ENCODE assay signal across 14 mouse cellular contexts in the genomic region with DNA sequence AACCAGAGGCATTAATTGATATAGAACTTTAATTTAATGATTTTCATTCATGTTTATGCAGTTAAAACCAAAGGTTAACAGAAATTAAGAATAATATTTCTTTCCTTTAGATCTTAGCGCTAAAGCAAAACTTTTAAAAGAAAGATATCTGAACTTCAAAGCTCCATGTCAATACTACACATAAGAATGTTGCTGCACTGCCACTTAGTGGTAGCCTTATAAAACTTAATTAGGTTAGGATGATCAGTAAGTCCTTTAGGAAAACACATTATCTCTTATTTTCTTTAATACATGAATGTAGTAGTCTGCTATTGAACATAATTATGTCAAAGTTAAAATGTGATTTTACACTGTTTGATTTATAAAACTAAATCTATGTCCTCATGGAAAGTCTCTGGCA.
A peak's percentile ranks its signal among the peaks of the same experiment; 100 is the strongest.
DNase-seq lines count a peak whose midpoint lies in the region; ATAC-seq and TF ChIP-seq lines count a peak whose summit lies in the region.
"Had no signal": no experiment of that assay in that cellular context is flagged by ENCODE, and none has a peak within 500 bp of the region (broad histone marks: within the 10 kb centered on the region; RNA-seq: fewer than 3 reads in every experiment).

No protein-coding gene starts in this region.

- no peak for ATAC-seq in forebrain, postnatal 0 days
- no peak for ATAC-seq in lung, postnatal 0 days

- DNase-seq in forebrain, postnatal 0 days = peak; percentile 1
- DNase-seq in forebrain, embryonic 10.5 days (ENCODE audit: extremely low spot score, low spot score) = no peak
- DNase-seq in lung, postnatal 0 days (ENCODE audit: low spot score) = peak; percentile 4
- no peak for DNase-seq in lung, postnatal 4 days
- peak; percentile 60 for DNase-seq in MEL (ENCODE audit: low read depth, low spot score)
- peak; percentile 43 for DNase-seq in retina, embryonic 14.5 days (ENCODE audit: low spot score)
- DNase-seq in heart, postnatal 10 days = no peak
- DNase-seq in left cerebral cortex, adult 8-10 months (ENCODE audit: low spot score in 2 of 2) = no peak
- DNase-seq: cerebellum, postnatal 25 days; gastrocnemius, postnatal 14 days; kidney, adult 8-10 months; layer of hippocampus, adult 9-11 months had no signal

- no peak overlapping the region for H3K4me2 ChIP-seq in forebrain, postnatal 0 days (ENCODE audit: low read depth)
- no peak overlapping the region for H3K4me2 ChIP-seq in lung, postnatal 0 days (replicated peaks; ENCODE audit: low read depth, low read length)
- H3K4me2 ChIP-seq: heart, embryonic 15.5 days; limb, embryonic 13.5 days had no signal

- H3K4me3 ChIP-seq in forebrain, postnatal 0 days (ENCODE audit: low read depth, low read length) = no peak overlapping the region
- no peak overlapping the region for H3K4me3 ChIP-seq in forebrain, embryonic 10.5 days
- no peak overlapping the region for H3K4me3 ChIP-seq in lung, postnatal 0 days (ENCODE audit: low read depth, low read length)
- H3K4me3 ChIP-seq in MEL (ENCODE audit: control insufficient read depth in 1 of 2, insufficient read depth in 1 of 2, low read depth in 2 of 2, low read length in 2 of 2) = no peak overlapping the region
- H3K4me3 ChIP-seq: heart, embryonic 15.5 days; limb, embryonic 13.5 days had no signal

- H3K27ac ChIP-seq in forebrain, postnatal 0 days (ENCODE audit: low read depth, low read length) = no peak overlapping the region
- H3K27ac ChIP-seq in forebrain, embryonic 10.5 days = no peak overlapping the region
- H3K27ac ChIP-seq in lung, postnatal 0 days (ENCODE audit: low read length) = no peak overlapping the region
- no peak overlapping the region for H3K27ac ChIP-seq in MEL (ENCODE audit: control insufficient read depth, low read depth, low read length)
- H3K27ac ChIP-seq: heart, embryonic 15.5 days; limb, embryonic 13.5 days had no signal

- WGBS in forebrain, postnatal 0 days = 41% methylated on average over 1 of the region's 1 CpGs
- WGBS in forebrain, embryonic 10.5 days = 53% methylated on average over 1 of the region's 1 CpGs
- 31% methylated on average over 1 of the region's 1 CpGs for WGBS in lung, postnatal 0 days

- no peaks in the 10 kb centered on the region for H3K4me1 ChIP-seq in forebrain, postnatal 0 days (ENCODE audit: insufficient read depth)
- H3K4me1 ChIP-seq in forebrain, embryonic 10.5 days = no peaks in the 10 kb centered on the region
- H3K4me1 ChIP-seq in lung, postnatal 0 days (ENCODE audit: insufficient read depth, low read depth, low read length) = no peaks in the 10 kb centered on the region
- no peaks in the 10 kb centered on the region for H3K4me1 ChIP-seq in MEL (ENCODE audit: control insufficient read depth in 1 of 2, insufficient read depth in 2 of 2, low read length in 2 of 2)
- H3K4me1 ChIP-seq: heart, embryonic 15.5 days; limb, embryonic 13.5 days had no signal

- H3K9me3 ChIP-seq in forebrain, postnatal 0 days (ENCODE audit: low read length) = no peaks in the 10 kb centered on the region
- no peaks in the 10 kb centered on the region for H3K9me3 ChIP-seq in forebrain, embryonic 10.5 days
- H3K9me3 ChIP-seq in lung, postnatal 0 days (ENCODE audit: low read length) = no peaks in the 10 kb centered on the region
- no peaks in the 10 kb centered on the region for H3K9me3 ChIP-seq in MEL (replicated peaks; ENCODE audit: insufficient read depth, low read length)
- H3K9me3 ChIP-seq: heart, embryonic 15.5 days; limb, embryonic 13.5 days had no signal

- TF ChIP-seq CTCF in forebrain, postnatal 0 days (IDR thresholded peaks at IDR 0.05; ENCODE audit: low read depth) = peak; percentile 37
- TF ChIP-seq CTCF in lung, postnatal 0 days (IDR thresholded peaks at IDR 0.05) = peak; percentile 30
- TF ChIP-seq CTCF in MEL (IDR thresholded peaks at IDR 0.05 in 2 of 3, conservative IDR thresholded peaks at IDR 0.05 in 1 of 3; ENCODE audit: control insufficient read depth in 1 of 3, insufficient read depth in 1 of 3, low read depth in 2 of 3, low read length in 3 of 3, poor library complexity in 1 of 3, severe bottlenecking in 1 of 3) = peak in 1 of 3 experiments; percentile 66; a peak in 2 of 6 replicates

- TF ChIP-seq RAD21 in MEL (IDR thresholded peaks at IDR 0.05; ENCODE audit: low read depth, low read length) = peak; percentile 88

- no peak for TF ChIP-seq EP300 in lung, postnatal 0 days (IDR thresholded peaks at IDR 0.05)
- no peak for TF ChIP-seq EP300 in MEL (IDR thresholded peaks at IDR 0.05; ENCODE audit: low read depth in 1 of 2, low read length in 2 of 2)

- no peaks in the 10 kb centered on the region for H3K36me3 ChIP-seq in forebrain, postnatal 0 days (ENCODE audit: insufficient read depth)
- H3K36me3 ChIP-seq in forebrain, embryonic 10.5 days (replicated peaks) = no peaks in the 10 kb centered on the region
- H3K36me3 ChIP-seq in lung, postnatal 0 days (ENCODE audit: insufficient read depth, low read length) = no peaks in the 10 kb centered on the region
- H3K36me3 ChIP-seq in MEL (ENCODE audit: control insufficient read depth in 1 of 2, insufficient read depth in 2 of 2, low read length in 2 of 2) = no peaks in the 10 kb centered on the region
- H3K36me3 ChIP-seq: heart, embryonic 15.5 days; limb, embryonic 13.5 days had no signal

- no peak for TF ChIP-seq POLR2A in MEL (IDR thresholded peaks at IDR 0.05; ENCODE audit: control insufficient read depth in 1 of 2, insufficient read depth in 1 of 2, low read depth in 1 of 2, low read length in 2 of 2, poor library complexity in 1 of 2)

- no peak overlapping the region for H3K9ac ChIP-seq in forebrain, postnatal 0 days
- H3K9ac ChIP-seq in lung, postnatal 0 days (replicated peaks; ENCODE audit: low read depth) = no peak overlapping the region
- no peak overlapping the region for H3K9ac ChIP-seq in MEL (ENCODE audit: control insufficient read depth, low read depth, low read length, poor library complexity, severe bottlenecking)
- H3K9ac ChIP-seq: heart, embryonic 15.5 days; limb, embryonic 13.5 days had no signal

- no peaks in the 10 kb centered on the region for H3K79me2 ChIP-seq in MEL (ENCODE audit: control insufficient read depth, insufficient read depth, low read length, poor library complexity)

- intact Hi-C loops in heart, postnatal 10 days (cut with DNase I) = no loop called here

- H3K27me3 ChIP-seq in forebrain, postnatal 0 days (ENCODE audit: insufficient read depth, low read length) = no peaks in the 10 kb centered on the region
- no peaks in the 10 kb centered on the region for H3K27me3 ChIP-seq in forebrain, embryonic 10.5 days (ENCODE audit: poor library complexity, severe bottlenecking)
- H3K27me3 ChIP-seq in lung, postnatal 0 days (replicated peaks; ENCODE audit: insufficient read depth, low read length) = no peaks in the 10 kb centered on the region
- no peaks in the 10 kb centered on the region for H3K27me3 ChIP-seq in MEL (ENCODE audit: control insufficient read depth in 1 of 2, insufficient read depth in 2 of 2, low read length in 2 of 2)
- H3K27me3 ChIP-seq: heart, embryonic 15.5 days; limb, embryonic 13.5 days had no signal

TF ChIP-seq in MEL, 35 proteins besides CTCF, POLR2A, EP300 and RAD21:
- TF ChIP-seq ZC3H11A (IDR thresholded peaks at IDR 0.05; ENCODE audit: low read depth, low read length) (peak; percentile 72), GABPA (IDR thresholded peaks at IDR 0.05; ENCODE audit: low read depth, low read length) (no peak), ZKSCAN1 (IDR thresholded peaks at IDR 0.05; ENCODE audit: low read depth, low read length) (no peak), TCF12 (IDR thresholded peaks at IDR 0.05; ENCODE audit: low read depth, low read length) (no peak), SMC3 (IDR thresholded peaks at IDR 0.05; ENCODE audit: low read depth, low read length) (peak; percentile 85), ZMIZ1 (IDR thresholded peaks at IDR 0.05; ENCODE audit: low read depth, low read length) (no peak)
TF ChIP-seq in MEL: peak in this region for 2.

Comparison
In these comparisons a context has a peak if more than half of its experiments do, and no peak if none do; other contexts are left out.
1. DNase-seq: peak in forebrain, postnatal 0 days (single experiment), lung, postnatal 0 days (single experiment), MEL (single experiment) and retina, embryonic 14.5 days (single experiment); none in forebrain, embryonic 10.5 days (single experiment), lung, postnatal 4 days (0 of 2), heart, postnatal 10 days (0 of 2) and left cerebral cortex, adult 8-10 months (0 of 2).